Mouse (Mus musculus): ENCODE measurements at regions not wholly inside any gene's neighbourhood (a gene's known extent, or its start where the extent isn't known, plus 50 kb on each side); places are given as distances from the start of the nearest gene placed in this dataset.

- Histone ChIP-seq H3K9ac (no peak overlapping the region), H3K9me3 (no peaks in the 10 kb centered on the region), H3K4me2 (replicated peaks) (no peak overlapping the region), H3K4me3 (no peak overlapping the region), H3K27ac (no peak overlapping the region), H3K4me1 (no peaks in the 10 kb centered on the region; the same call in 1 of the 2 replicates), H3K27me3 (replicated peaks) (no peaks in the 10 kb centered on the region), H3K36me3 (no peaks in the 10 kb centered on the region)
- WGBS = 83% methylated on average over 8 of the region's 8 CpGs
- ATAC-seq (ENCODE audit: low FRiP score, low read depth) = no peak
Measured at GRCm38 (mm10) chr5:116960041-116960440, 155.9 kb downstream of the Suds3 start.

GRCm38 (mm10) chr5:116958141-116958540 lies 157.8 kb downstream of the Suds3 start:
- Histone ChIP-seq H3K27ac (no peak overlapping the region), H3K4me1 (no peaks in the 10 kb centered on the region; the same call in 1 of the 2 replicates), H3K4me3 (no peak overlapping the region), H3K9me3 (no peaks in the 10 kb centered on the region), H3K36me3 (no peaks in the 10 kb centered on the region), H3K27me3 (replicated peaks) (no peaks in the 10 kb centered on the region), H3K9ac (no peak overlapping the region), H3K4me2 (replicated peaks) (no peak overlapping the region)
- ATAC-seq (ENCODE audit: low FRiP score, low read depth) = no peak
- WGBS = 80% methylated on average over 5 of the region's 5 CpGs

GRCm38 (mm10) chr5:116956572-116956971 lies 159.3 kb downstream of the Suds3 start:
- no peaks in the 10 kb centered on the region for H3K9me3 ChIP-seq
- H3K4me2 ChIP-seq (replicated peaks) = 0 out of 2 replicates have a peak overlapping the region, but pooled peaks have one; percentile 1
- H3K4me3 ChIP-seq = no peak overlapping the region
- ATAC-seq (ENCODE audit: low FRiP score, low read depth) = no peak
- 47% methylated on average over 13 of the region's 13 CpGs for WGBS
- no peaks in the 10 kb centered on the region for H3K36me3 ChIP-seq
- no peaks in the 10 kb centered on the region; the same call in 1 of the 2 replicates for H3K4me1 ChIP-seq
- no peak overlapping the region for H3K9ac ChIP-seq
- H3K27me3 ChIP-seq (replicated peaks) = no peaks in the 10 kb centered on the region
- H3K27ac ChIP-seq = no peak overlapping the region

GRCm38 (mm10) chr5:116950280-116950881 lies 165.5 kb downstream of the Suds3 start:
- H3K4me1 ChIP-seq = no peaks in the 10 kb centered on the region
- no peaks in the 10 kb centered on the region for H3K36me3 ChIP-seq
- no peak overlapping the region for H3K4me2 ChIP-seq (replicated peaks)
- H3K27me3 ChIP-seq (replicated peaks) = no peaks in the 10 kb centered on the region
- no peaks in the 10 kb centered on the region for H3K9me3 ChIP-seq
- no peak overlapping the region for H3K27ac ChIP-seq
- 10% methylated on average over 4 of the region's 4 CpGs for WGBS
- ATAC-seq (ENCODE audit: low FRiP score, low read depth) = no peak
- no peak overlapping the region for H3K4me3 ChIP-seq
- H3K9ac ChIP-seq = no peak overlapping the region

GRCm38 (mm10) chr5:116934585-116934984 lies 181.3 kb downstream of the Suds3 start:
- no peaks in the 10 kb centered on the region for H3K4me1 ChIP-seq
- no peaks in the 10 kb centered on the region for H3K36me3 ChIP-seq
- H3K4me2 ChIP-seq (replicated peaks) = no peak overlapping the region
- no peak for ATAC-seq (ENCODE audit: low FRiP score, low read depth)
- no peak overlapping the region for H3K4me3 ChIP-seq
- H3K27me3 ChIP-seq (replicated peaks) = no peaks in the 10 kb centered on the region
- no peaks in the 10 kb centered on the region for H3K9me3 ChIP-seq
- H3K27ac ChIP-seq = no peak overlapping the region
- H3K9ac ChIP-seq = no peak overlapping the region
- WGBS = 76% methylated on average over 5 of the region's 5 CpGs

GRCm38 (mm10) chr5:116934151-116934550 lies 181.8 kb downstream of the Suds3 start:
- Histone ChIP-seq H3K4me2 (replicated peaks) (no peak overlapping the region), H3K27ac (no peak overlapping the region), H3K4me1 (no peaks in the 10 kb centered on the region), H3K27me3 (replicated peaks) (no peaks in the 10 kb centered on the region), H3K9ac (no peak overlapping the region), H3K4me3 (no peak overlapping the region), H3K36me3 (no peaks in the 10 kb centered on the region), H3K9me3 (no peaks in the 10 kb centered on the region)
- 60% methylated on average over 3 of the region's 3 CpGs for WGBS
- ATAC-seq (ENCODE audit: low FRiP score, low read depth) = no peak

GRCm38 (mm10) chr5:116933105-116933504 lies 182.8 kb downstream of the Suds3 start:
- no peak for ATAC-seq (ENCODE audit: low FRiP score, low read depth)
- H3K9me3 ChIP-seq = no peaks in the 10 kb centered on the region

GRCm38 (mm10) chr5:116923761-116924160 lies 192.2 kb downstream of the Suds3 start:
- no peak overlapping the region for H3K27ac ChIP-seq
- WGBS = 77% methylated on average over 4 of the region's 4 CpGs
- no peaks in the 10 kb centered on the region for H3K36me3 ChIP-seq
- H3K9me3 ChIP-seq = no peaks in the 10 kb centered on the region
- H3K4me2 ChIP-seq (replicated peaks) = no peak overlapping the region
- ATAC-seq (ENCODE audit: low FRiP score, low read depth) = no peak
- no peak overlapping the region for H3K9ac ChIP-seq
- H3K4me1 ChIP-seq = peaks cover 8% of the 10 kb centered on the region; the same call in 1 of the 2 replicates
- no peaks in the 10 kb centered on the region for H3K27me3 ChIP-seq (replicated peaks)
- H3K4me3 ChIP-seq = no peak overlapping the region

More at GRCm38 (mm10) chr5:116933105-116933504, 182.8 kb downstream of the Suds3 start:
- Histone ChIP-seq H3K36me3 (no peaks in the 10 kb centered on the region), H3K4me3 (no peak overlapping the region), H3K27me3 (replicated peaks) (no peaks in the 10 kb centered on the region), H3K27ac (no peak overlapping the region), H3K4me1 (no peaks in the 10 kb centered on the region), H3K4me2 (replicated peaks) (no peak overlapping the region), H3K9ac (no peak overlapping the region)
- 91% methylated on average over 5 of the region's 5 CpGs for WGBS

GRCm38 (mm10) chr5:116922059-116922671 lies 193.7 kb downstream of the Suds3 start:
- ATAC-seq (ENCODE audit: low FRiP score, low read depth) = no peak
- WGBS = 40% methylated on average over 17 of the region's 17 CpGs

GRCm38 (mm10) chr5:116914876-116915275 lies 201.0 kb downstream of the Suds3 start:
- Histone ChIP-seq H3K27ac (no peak overlapping the region), H3K36me3 (no peaks in the 10 kb centered on the region), H3K9me3 (no peaks in the 10 kb centered on the region), H3K9ac (no peak overlapping the region), H3K4me2 (replicated peaks) (no peak overlapping the region), H3K27me3 (replicated peaks) (no peaks in the 10 kb centered on the region), H3K4me1 (no peaks in the 10 kb centered on the region), H3K4me3 (no peak overlapping the region)
- ATAC-seq (ENCODE audit: low FRiP score, low read depth) = no peak
- WGBS = 41% methylated on average over 12 of the region's 12 CpGs

More at GRCm38 (mm10) chr5:116922059-116922671, 193.7 kb downstream of the Suds3 start:
- H3K9ac ChIP-seq = no peak overlapping the region
- no peak overlapping the region for H3K27ac ChIP-seq
- no peaks in the 10 kb centered on the region for H3K9me3 ChIP-seq
- no peaks in the 10 kb centered on the region for H3K36me3 ChIP-seq
- H3K4me3 ChIP-seq = no peak overlapping the region
- H3K27me3 ChIP-seq (replicated peaks) = no peaks in the 10 kb centered on the region
- peaks cover 8% of the 10 kb centered on the region; the same call in 1 of the 2 replicates for H3K4me1 ChIP-seq
- 0 out of 2 replicates have a peak overlapping the region, but pooled peaks have one; percentile 7 for H3K4me2 ChIP-seq (replicated peaks)

GRCm38 (mm10) chr5:116900846-116901245 lies 215.1 kb downstream of the Suds3 start:
- Histone ChIP-seq H3K36me3 (no peaks in the 10 kb centered on the region), H3K4me3 (no peak overlapping the region), H3K27ac (no peak overlapping the region), H3K4me2 (replicated peaks) (no peak overlapping the region), H3K9ac (no peak overlapping the region), H3K4me1 (no peaks in the 10 kb centered on the region), H3K27me3 (replicated peaks) (no peaks in the 10 kb centered on the region), H3K9me3 (no peaks in the 10 kb centered on the region)
- 83% methylated on average over 5 of the region's 5 CpGs for WGBS
- ATAC-seq (ENCODE audit: low FRiP score, low read depth) = no peak

GRCm38 (mm10) chr5:116897391-116897790 lies 218.5 kb downstream of the Suds3 start:
- H3K27ac ChIP-seq = no peak overlapping the region
- no peaks in the 10 kb centered on the region for H3K27me3 ChIP-seq (replicated peaks)
- no peaks in the 10 kb centered on the region for H3K4me1 ChIP-seq
- H3K9me3 ChIP-seq = no peaks in the 10 kb centered on the region
- H3K36me3 ChIP-seq = no peaks in the 10 kb centered on the region
- no peak overlapping the region for H3K4me2 ChIP-seq (replicated peaks)
- 91% methylated on average over 5 of the region's 5 CpGs for WGBS
- no peak overlapping the region for H3K4me3 ChIP-seq
- no peak overlapping the region for H3K9ac ChIP-seq
- no peak for ATAC-seq (ENCODE audit: low FRiP score, low read depth)
